Mouse (Mus musculus): Measurements from ENCODE around the gene Pabpc4.

GRCm38 (mm10) chr4:123340232-123340631 lies 78.1 kb downstream of the Pabpc4 start:
- TF ChIP-seq CTCF (IDR thresholded peaks at IDR 0.05; ENCODE audit: control insufficient read depth, insufficient read depth, insufficient replicate concordance, low read depth, low read length) (no peak), POLR2A (IDR thresholded peaks at IDR 0.05; ENCODE audit: control insufficient read depth, low read depth, low read length) (no peak)
